Mouse (Mus musculus) G1E (cell line): ENCODE measurements around the gene Akr1c12.

ENCODE experiments used
- CTCF ChIP-seq: IDR thresholded peaks from 2 replicates; pipeline ENCODE4 v1.5.1; 2012; ENCODE audit warnings: low read depth, low read length, inconsistent platforms, mixed read lengths
- GATA1 ChIP-seq: IDR thresholded peaks from 2 replicates; pipeline ENCODE4 v1.6.1; 2012; ENCODE audit warnings: borderline replicate concordance, low read length, inconsistent platforms, mixed read lengths
- POLR2AphosphoS5 ChIP-seq: IDR thresholded peaks from 2 replicates; pipeline ENCODE4 v1.6.1; 2012; ENCODE audit warnings: low read depth, low read length, inconsistent platforms; ENCODE audit not compliant: insufficient replicate concordance
- TAL1 ChIP-seq: conservative IDR thresholded peaks from 2 replicates; pipeline ENCODE4 v1.6.1; 2012; ENCODE audit warnings: low read depth, low read length, inconsistent platforms, mixed read lengths

- TF ChIP-seq CTCF (no peak), POLR2AphosphoS5 (no peak), TAL1 (no peak), GATA1 (no peak)
Observed at GRCm38 (mm10) chr13:4228441-4228840, 50.8 kb downstream of the Akr1c12 start, which contains the start of gene Akr1c19.
